Mouse (Mus musculus): ENCODE measurements at regions not wholly inside any gene's neighbourhood (a gene's known extent, or its start where the extent isn't known, plus 50 kb on each side); places are given as distances from the start of the nearest gene placed in this dataset.

DNA sequence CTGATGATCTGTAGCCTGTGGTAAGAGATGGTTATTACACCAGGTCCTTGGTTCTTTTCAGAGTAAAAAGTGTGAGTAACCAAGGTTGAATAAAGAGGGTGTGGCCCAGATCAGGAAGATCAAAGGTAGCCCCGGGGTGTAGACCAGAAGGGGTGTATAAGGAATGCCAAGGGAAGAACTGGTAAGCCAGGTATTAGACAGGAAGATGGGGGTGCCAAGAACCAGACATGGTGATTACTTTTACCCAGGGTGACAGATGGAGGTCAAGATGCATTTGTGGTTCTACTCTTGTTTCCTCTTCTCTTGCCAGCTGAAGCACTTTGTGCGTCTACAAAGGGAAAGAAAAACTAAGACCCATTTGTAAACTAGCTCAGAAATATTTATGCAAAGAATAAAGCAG is 420.3 kb downstream of the Cd109 start:
- TF ChIP-seq POLR2A (IDR thresholded peaks at IDR 0.05; ENCODE audit: low read depth, low read length) (no peak), CTCF (IDR thresholded peaks at IDR 0.05; ENCODE audit: borderline replicate concordance, insufficient read depth, low read length) (no peak)

All from embryonic fibroblast, embryonic 13.5 days (primary cell).